Mouse (Mus musculus) liver, embryonic 12.5 days (tissue): ENCODE results near the gene Zzef1. TPM values are rescaled to one million over a fixed set of nuclear protein-coding genes. Genes with fewer than 3 reads are reported as not detected.
"Not testable (repeated sequence)": the region's sequence is repeated elsewhere in the genome, so short reads cannot be mapped to it uniquely, and the experiment has no call there.

Experiments used
- ATAC-seq: fragments of 200-750 bp; cut with Nextera tagmentation; 2 replicates; pipeline ENCODE4 v1.8.0; 2017; ENCODE audit warnings: moderate number of reproducible peaks, mild to moderate bottlenecking, moderate library complexity
- H3K27ac ChIP-seq: fragments of 300-500 bp; sonication (generic); 2 replicates; pipeline ENCODE4 v1.5.1; 2016; ENCODE audit warnings: mild to moderate bottlenecking
- H3K27me3 ChIP-seq: fragments of 300-500 bp; sonication (generic); replicated peaks from 2 replicates; pipeline ENCODE4 v1.6.1; 2016; ENCODE audit warnings: mild to moderate bottlenecking, moderate library complexity
- H3K36me3 ChIP-seq: fragments of 300-500 bp; sonication (generic); 2 replicates; pipeline ENCODE4 v1.6.1; 2016; ENCODE audit warnings: mild to moderate bottlenecking, moderate library complexity
- H3K4me1 ChIP-seq: fragments of 300-500 bp; sonication (generic); 2 replicates; pipeline ENCODE4 v1.6.1; 2016
- H3K4me2 ChIP-seq: fragments of 300-500 bp; sonication (generic); 2 replicates; pipeline ENCODE4 v1.6.1; 2016; ENCODE audit warnings: mild to moderate bottlenecking, moderate library complexity
- H3K4me3 ChIP-seq: fragments of 300-500 bp; sonication (generic); 2 replicates; pipeline ENCODE4 v1.5.1; 2016; ENCODE audit warnings: mild to moderate bottlenecking, moderate library complexity
- H3K9ac ChIP-seq: fragments of 300-500 bp; sonication (generic); 2 replicates; pipeline ENCODE4 v1.6.1; 2016; ENCODE audit warnings: mild to moderate bottlenecking, moderate library complexity
- H3K9me3 ChIP-seq: fragments of 300-500 bp; sonication (generic); replicated peaks from 2 replicates; pipeline ENCODE4 v1.6.1; 2016; ENCODE audit warnings: mild to moderate bottlenecking, moderate library complexity
- WGBS: fragments of 180-500 bp; shearing (Covaris S2); methylation state at CpG from one replicate; pipeline ENCODE4 v1.1.7; 2016; ENCODE audit not compliant: insufficient replicate concordance; 5-methylcytosine and 5-hydroxymethylcytosine counted together
- polyA plus RNA-seq: library from polyadenylated mRNA; unstranded; fragments of >200 nt; fragmentation: Nextera tagmentation; extraction: Ambion mirVana; gene quantifications from 2 replicates; pipeline ENCODE4 v1.2.1, GENCODE M21; 2016

Zzef1 gene
- polyA plus RNA-seq = 5.6 and 6.6 TPM in 2 replicates

DNA sequence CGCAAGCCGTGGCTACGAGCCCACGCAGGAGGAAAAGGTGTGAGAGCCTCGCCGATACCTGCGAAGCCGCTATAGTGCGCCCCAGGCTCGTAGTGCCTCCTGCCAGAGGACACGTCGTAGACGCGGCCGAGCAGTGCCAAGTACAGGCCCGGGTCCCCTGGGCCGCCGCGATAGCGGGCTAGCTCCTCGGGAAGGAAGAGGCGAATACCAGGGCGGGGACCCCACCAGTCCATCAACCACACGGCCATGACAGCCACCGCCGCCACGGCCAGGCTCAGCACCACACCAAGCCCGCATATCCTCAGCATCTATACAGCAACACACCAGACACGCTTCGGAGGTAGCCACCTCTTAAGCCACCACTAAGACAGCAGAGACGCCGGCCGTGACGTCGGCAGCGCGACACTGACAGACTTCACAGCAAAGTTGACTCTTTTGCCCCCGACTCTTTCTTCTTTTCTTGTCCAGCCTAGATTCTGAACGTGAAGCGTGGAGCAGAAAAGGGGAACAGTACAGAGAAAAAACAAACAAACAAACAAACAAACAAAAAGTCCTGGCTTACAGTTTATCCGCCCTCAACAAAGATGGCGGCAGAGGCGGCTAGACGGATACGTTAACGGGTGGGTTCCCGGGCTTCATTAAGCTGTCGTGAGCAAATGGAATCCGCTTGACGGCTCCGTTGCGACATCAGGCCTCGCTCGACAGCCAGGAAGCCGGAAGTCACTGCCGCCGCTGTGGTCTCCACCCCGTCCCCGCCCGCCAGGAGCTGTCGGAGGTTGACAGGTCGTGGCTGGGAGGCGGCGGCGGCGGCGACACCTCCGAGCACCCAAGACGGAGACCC, at the start of gene Zzef1, which contains the start of gene Cyb5d2:
TSS of gene Zzef1 (plus strand) at position 772 of the 841 bp plus-strand sequence.
TSS of gene Cyb5d2 (minus strand) at position 688 of the 841 bp plus-strand sequence.
- under 1% methylated on average over 69 of the region's 69 CpGs for WGBS
- H3K9me3 ChIP-seq = no peaks in the 10 kb centered on the region

DNA sequence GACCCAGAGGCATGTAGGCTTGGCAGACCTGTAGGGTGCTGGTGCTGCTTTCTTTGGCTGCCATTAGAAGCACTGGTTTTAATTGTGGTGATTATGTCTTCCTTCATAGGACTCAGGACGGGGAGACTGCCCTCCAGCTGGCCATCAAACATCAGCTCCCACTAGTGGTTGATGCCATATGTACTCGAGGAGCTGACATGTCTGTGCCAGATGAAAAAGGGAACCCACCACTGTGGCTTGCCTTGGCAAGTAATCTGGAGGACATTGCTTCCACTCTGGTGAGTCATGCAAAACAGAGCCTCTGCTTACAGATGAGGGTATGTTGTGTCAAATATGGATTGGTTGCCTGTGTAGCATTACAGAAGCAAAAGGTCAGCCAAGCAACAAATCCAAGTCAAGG, 44.1 kb upstream of the Zzef1 start:
- no peak overlapping the region for H3K4me3 ChIP-seq
- ATAC-seq = no peak
- no peak overlapping the region for H3K27ac ChIP-seq
- WGBS = 43% methylated on average over 2 of the region's 2 CpGs
- peaks cover 100% of the 10 kb centered on the region for H3K36me3 ChIP-seq
- no peaks in the 10 kb centered on the region for H3K9me3 ChIP-seq
- H3K27me3 ChIP-seq = no peaks in the 10 kb centered on the region
- no peaks in the 10 kb centered on the region for H3K4me1 ChIP-seq
- no peak overlapping the region for H3K9ac ChIP-seq
- no peak overlapping the region for H3K4me2 ChIP-seq

More for the DNA sequence above, at the start of gene Zzef1, which contains the start of gene Cyb5d2:
- H3K27ac ChIP-seq = peak within 1 kb of the TSS; percentile 89
- H3K36me3 ChIP-seq = no peaks in the 10 kb centered on the region
- H3K27me3 ChIP-seq = no peaks in the 10 kb centered on the region
- peak within 1 kb of the TSS; percentile 92 for H3K4me2 ChIP-seq
- peaks cover 29% of the 10 kb centered on the region for H3K4me1 ChIP-seq
- H3K9ac ChIP-seq = peak within 1 kb of the TSS; percentile 97
- peak; percentile 91 for ATAC-seq
- H3K4me3 ChIP-seq = peak within 1 kb of the TSS; percentile 99

- Histone ChIP-seq H3K4me2 (no peak overlapping the region), H3K9me3 (no peaks in the 10 kb centered on the region), H3K27me3 (no peaks in the 10 kb centered on the region), H3K9ac (no peak overlapping the region), H3K4me3 (no peak overlapping the region), H3K27ac (no peak overlapping the region), H3K36me3 (peaks cover 100% of the 10 kb centered on the region), H3K4me1 (no peaks in the 10 kb centered on the region)
- WGBS = 96% methylated on average over 5 of the region's 5 CpGs
- ATAC-seq = no peak
Observed at GRCm38 (mm10) chr11:72758316-72758715, 37.7 kb upstream of the Zzef1 start.

DNA sequence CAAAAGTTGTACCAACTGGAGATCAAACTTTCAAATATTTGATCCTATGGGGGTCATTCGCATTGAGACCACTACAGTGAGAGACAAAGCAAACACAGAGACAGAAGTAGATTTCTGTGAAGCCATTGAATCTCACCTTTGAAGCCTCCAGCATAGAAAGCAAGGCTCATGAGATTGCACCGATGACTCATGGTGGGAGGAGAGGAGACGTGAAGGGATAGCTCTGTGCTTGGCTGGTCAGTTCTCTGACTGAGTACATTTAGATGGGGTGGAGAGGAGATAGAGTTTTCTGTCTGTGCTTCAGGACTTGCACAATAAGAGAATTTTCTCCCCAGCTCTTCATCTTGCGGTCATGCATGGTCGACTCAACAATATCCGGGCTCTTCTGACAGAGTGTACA, 36.4 kb upstream of the Zzef1 start:
- Histone ChIP-seq H3K27ac (no peak overlapping the region), H3K4me3 (no peak overlapping the region), H3K27me3 (no peaks in the 10 kb centered on the region), H3K4me2 (no peak overlapping the region), H3K9me3 (no peaks in the 10 kb centered on the region), H3K4me1 (no peaks in the 10 kb centered on the region), H3K36me3 (peaks cover 100% of the 10 kb centered on the region), H3K9ac (no peak overlapping the region)
- WGBS = 93% methylated on average over 6 of the region's 6 CpGs
- ATAC-seq = no peak

DNA sequence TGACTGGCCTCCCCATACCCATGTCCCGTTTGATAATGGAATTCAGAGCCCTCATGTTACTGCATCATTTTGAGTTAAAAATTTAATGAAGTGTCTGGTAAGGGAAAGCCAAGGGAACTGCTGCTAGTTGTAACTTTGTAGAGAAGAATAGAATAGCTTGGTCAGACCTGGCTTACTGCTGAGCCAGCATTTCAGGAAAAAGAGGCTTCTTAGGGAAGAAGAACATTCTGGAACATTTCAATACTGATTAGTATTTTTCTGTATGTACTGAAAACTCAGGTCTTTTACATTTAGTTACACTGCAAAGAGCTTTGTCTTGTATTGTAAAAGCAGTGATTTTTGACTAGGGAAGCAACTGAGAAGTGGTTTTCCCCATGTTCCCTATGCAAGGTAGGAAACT, 35.2 kb upstream of the Zzef1 start:
- Histone ChIP-seq H3K4me3 (no peak overlapping the region), H3K27me3 (no peaks in the 10 kb centered on the region), H3K9me3 (no peaks in the 10 kb centered on the region), H3K36me3 (peaks cover 91% of the 10 kb centered on the region), H3K9ac (no peak overlapping the region), H3K4me1 (no peaks in the 10 kb centered on the region), H3K27ac (no peak overlapping the region), H3K4me2 (no peak overlapping the region)
- ATAC-seq = no peak
- WGBS = 75% methylated on average over 1 of the region's 1 CpGs

DNA sequence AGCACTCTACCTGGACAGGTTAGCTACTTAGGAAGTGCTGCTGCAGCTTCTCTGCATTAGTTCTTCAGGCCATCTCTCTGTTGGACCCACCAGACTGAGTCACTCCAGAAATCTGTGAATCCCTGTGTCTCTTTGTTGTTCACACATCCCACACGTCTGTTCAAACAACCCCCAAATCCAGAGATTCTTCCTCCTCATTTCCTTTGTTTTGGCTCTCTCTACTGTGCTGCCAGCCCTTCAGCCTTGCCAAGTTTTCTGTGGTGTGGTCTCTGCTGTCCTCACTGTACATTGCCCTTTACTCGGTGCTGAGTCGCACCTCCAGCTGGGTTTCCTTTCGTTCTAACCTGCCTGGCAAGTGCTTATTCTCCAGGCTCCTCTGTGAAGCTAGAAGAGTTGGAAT, 31.8 kb upstream of the Zzef1 start:
- Histone ChIP-seq H3K9ac (no peak overlapping the region), H3K36me3 (peaks cover 83% of the 10 kb centered on the region), H3K4me3 (no peak overlapping the region), H3K4me2 (no peak overlapping the region), H3K4me1 (no peaks in the 10 kb centered on the region), H3K27ac (no peak overlapping the region), H3K9me3 (no peaks in the 10 kb centered on the region), H3K27me3 (no peaks in the 10 kb centered on the region)
- WGBS = 85% methylated on average over 4 of the region's 4 CpGs
- no peak for ATAC-seq

GRCm38 (mm10) chr11:72767716-72768115, 28.3 kb upstream of the Zzef1 start:
- Histone ChIP-seq H3K4me1 (no peaks in the 10 kb centered on the region), H3K4me3 (no peak overlapping the region), H3K27me3 (no peaks in the 10 kb centered on the region), H3K9ac (no peak overlapping the region), H3K9me3 (no peaks in the 10 kb centered on the region), H3K36me3 (peaks cover 65% of the 10 kb centered on the region), H3K27ac (no peak overlapping the region), H3K4me2 (no peak overlapping the region)
- 85% methylated on average over 8 of the region's 8 CpGs for WGBS
- ATAC-seq = no peak

DNA sequence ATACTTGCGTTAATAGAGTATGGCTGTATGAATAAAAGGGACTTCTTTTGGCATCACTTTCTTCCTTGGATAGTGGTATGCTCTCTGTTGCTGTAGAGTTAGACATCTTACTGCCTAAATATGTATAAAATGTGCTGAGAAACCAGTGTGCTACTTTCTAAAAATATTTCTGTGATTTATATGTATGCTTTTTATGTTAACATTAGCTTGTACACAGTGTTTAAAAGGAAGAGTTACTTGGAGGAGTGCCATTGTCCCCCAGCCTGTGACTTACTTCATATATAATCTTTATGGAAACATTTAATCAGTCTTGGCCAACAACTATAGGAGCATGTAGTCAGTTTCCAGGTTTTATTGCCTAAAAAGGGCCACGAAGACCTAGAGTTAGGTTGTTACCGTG, 27.0 kb upstream of the Zzef1 start:
- Histone ChIP-seq H3K27ac (no peak overlapping the region), H3K4me2 (no peak overlapping the region), H3K4me1 (no peaks in the 10 kb centered on the region), H3K27me3 (no peaks in the 10 kb centered on the region), H3K4me3 (no peak overlapping the region), H3K36me3 (peaks cover 51% of the 10 kb centered on the region), H3K9ac (no peak overlapping the region), H3K9me3 (no peaks in the 10 kb centered on the region)
- WGBS = 91% methylated on average over 3 of the region's 3 CpGs
- no peak for ATAC-seq

- Histone ChIP-seq H3K27me3 (no peaks in the 10 kb centered on the region), H3K9ac (no peak overlapping the region), H3K4me3 (no peak overlapping the region), H3K36me3 (peaks cover 43% of the 10 kb centered on the region), H3K4me1 (no peaks in the 10 kb centered on the region), H3K4me2 (no peak overlapping the region), H3K9me3 (no peaks in the 10 kb centered on the region), H3K27ac (no peak overlapping the region)
- no peak for ATAC-seq
- WGBS = 75% methylated on average over 3 of the region's 3 CpGs
Observed at GRCm38 (mm10) chr11:72770324-72770723, 25.7 kb upstream of the Zzef1 start.

- Histone ChIP-seq H3K9ac (no peak overlapping the region), H3K4me2 (no peak overlapping the region), H3K4me1 (no peaks in the 10 kb centered on the region), H3K4me3 (no peak overlapping the region), H3K27ac (no peak overlapping the region), H3K27me3 (no peaks in the 10 kb centered on the region), H3K36me3 (peaks cover 43% of the 10 kb centered on the region), H3K9me3 (no peaks in the 10 kb centered on the region)
- ATAC-seq = no peak
- WGBS = 80% methylated on average over 5 of the region's 5 CpGs
Observed at GRCm38 (mm10) chr11:72770816-72771215, 25.2 kb upstream of the Zzef1 start.

- WGBS = 63% methylated on average over 4 of the region's 4 CpGs
- H3K27ac ChIP-seq = no peak overlapping the region
- ATAC-seq = no peak
- H3K36me3 ChIP-seq = peaks cover 41% of the 10 kb centered on the region
- H3K4me2 ChIP-seq = no peak overlapping the region
- H3K9me3 ChIP-seq = no peaks in the 10 kb centered on the region
- no peaks in the 10 kb centered on the region for H3K4me1 ChIP-seq
- H3K27me3 ChIP-seq = no peaks in the 10 kb centered on the region
- no peak overlapping the region for H3K4me3 ChIP-seq
- H3K9ac ChIP-seq = no peak overlapping the region
Observed at GRCm38 (mm10) chr11:72771461-72771860, 24.6 kb upstream of the Zzef1 start.

- not testable (repeated sequence) for H3K9ac ChIP-seq, H3K4me2 ChIP-seq, ATAC-seq, H3K4me3 ChIP-seq, H3K9me3 ChIP-seq, H3K27me3 ChIP-seq, H3K27ac ChIP-seq, H3K4me1 ChIP-seq
- H3K36me3 ChIP-seq = peaks cover 33% of the 10 kb centered on the region
- WGBS = 20% methylated on average over 1 of the region's 1 CpGs
Observed at GRCm38 (mm10) chr11:72772611-72773010, 23.4 kb upstream of the Zzef1 start.
